Mouse (Mus musculus) forebrain, postnatal 0 days (tissue): Measurements from ENCODE around the gene Neurl4. TPM values are rescaled to one million over a fixed set of nuclear protein-coding genes. Genes with fewer than 3 reads are reported as not detected.
"Not testable (repeated sequence)": the region's sequence is repeated elsewhere in the genome, so short reads cannot be mapped to it uniquely, and the experiment has no call there.

Experiments
- ATAC-seq: fragments of 200-750 bp; cut with Nextera tagmentation; 2 replicates; pipeline ENCODE4 v1.8.0; 2017; ENCODE audit warnings: mild to moderate bottlenecking, moderate library complexity
- DNase-seq: peaks from one replicate; pipeline ENCODE4 v3.0.0-alpha.2; 2015
- H3K27ac ChIP-seq: fragments of 300-500 bp; sonication (generic); 2 replicates; pipeline ENCODE4 v1.5.1; 2014; ENCODE audit warnings: low read depth, mild to moderate bottlenecking, antibody characterized with exemption, low read length, moderate library complexity, mixed read lengths
- H3K27me3 ChIP-seq: fragments of 300-500 bp; sonication (generic); 2 replicates; pipeline ENCODE4 v1.6.1; 2014; ENCODE audit warnings: mild to moderate bottlenecking, low read length, mixed read lengths; ENCODE audit not compliant: insufficient read depth
- H3K36me3 ChIP-seq: fragments of 300-500 bp; sonication (generic); 2 replicates; pipeline ENCODE4 v1.6.1; 2014; ENCODE audit warnings: mild to moderate bottlenecking, moderate library complexity; ENCODE audit not compliant: insufficient read depth
- H3K4me1 ChIP-seq: fragments of 300-500 bp; sonication (generic); 2 replicates; pipeline ENCODE4 v1.6.1; 2014; ENCODE audit warnings: antibody characterized with exemption; ENCODE audit not compliant: insufficient read depth
- H3K4me2 ChIP-seq: fragments of 300-500 bp; sonication (generic); 2 replicates; pipeline ENCODE4 v1.6.1; 2014; ENCODE audit warnings: low read depth, mild to moderate bottlenecking, moderate library complexity
- H3K4me3 ChIP-seq: fragments of 300-500 bp; sonication (generic); 2 replicates; pipeline ENCODE4 v1.5.1; 2014; ENCODE audit warnings: low read depth, low read length, mixed read lengths
- H3K9ac ChIP-seq: fragments of 300-500 bp; sonication (generic); 2 replicates; pipeline ENCODE4 v1.6.1; 2014; ENCODE audit warnings: mild to moderate bottlenecking
- H3K9me3 ChIP-seq: fragments of 300-500 bp; sonication (generic); 2 replicates; pipeline ENCODE4 v1.6.1; 2016; ENCODE audit warnings: low read length
- CTCF ChIP-seq: sonication (generic); IDR thresholded peaks from 2 replicates; pipeline ENCODE4 v1.5.1; 2016; ENCODE audit warnings: antibody characterized with exemption, control low read depth, low read depth
- WGBS: fragments of 180-500 bp; shearing (Covaris S2); extraction: QIAGEN DNeasy Blood & Tissue Kit; methylation state at CpG from one replicate; pipeline ENCODE4 v1.1.7; 2014; 5-methylcytosine and 5-hydroxymethylcytosine counted together
- polyA plus RNA-seq: library from polyadenylated mRNA; unstranded; fragments of >200 nt; fragmentation: Nextera tagmentation; extraction: Ambion mirVana; gene quantifications from 2 replicates; pipeline ENCODE4 v1.2.1, GENCODE M21; 2015
- total RNA-seq: library from RNA; depleted of rRNA; stranded (reverse); fragments of >200 nt; gene quantifications from 2 replicates; pipeline ENCODE4 v1.2.3, GENCODE M21; 2014; rRNA removed

The Neurl4 gene
- total RNA-seq: 97.4 and 155 TPM in 2 replicates
- polyA plus RNA-seq: 15.6 and 18.2 TPM in 2 replicates

GRCm38 (mm10) chr11:69900471-69901405, at the start of gene Neurl4, which contains the start of gene 2810408A11Rik:
TSS of gene Neurl4 (plus strand) at chr11:69901072.
TSS of gene 2810408A11Rik (minus strand) at chr11:69900987.
- Histone ChIP-seq H3K4me3 (peak within 1 kb of the TSS; percentile 82), H3K27me3 (no peaks in the 10 kb centered on the region), H3K9me3 (no peaks in the 10 kb centered on the region), H3K4me1 (peaks cover 14% of the 10 kb centered on the region), H3K27ac (peak within 1 kb of the TSS; percentile 91), H3K4me2 (peak within 1 kb of the TSS; percentile 89), H3K36me3 (peaks cover 24% of the 10 kb centered on the region), H3K9ac (peak within 1 kb of the TSS; percentile 74)
- DNase-seq: peak; percentile 95
- no peak for TF ChIP-seq CTCF
- peak; percentile 94 for ATAC-seq
- under 1% methylated on average over 38 of the region's 38 CpGs for WGBS

- Histone ChIP-seq H3K4me3 (no peak overlapping the region), H3K36me3 (peaks cover 33% of the 10 kb centered on the region), H3K27me3 (peaks cover 9% of the 10 kb centered on the region; the same call in 1 of the 2 replicates), H3K9ac (no peak overlapping the region), H3K4me2 (no peak overlapping the region), H3K4me1 (no peaks in the 10 kb centered on the region), H3K27ac (no peak overlapping the region), H3K9me3 (no peaks in the 10 kb centered on the region)
- no peak for ATAC-seq
- no peak for TF ChIP-seq CTCF
- no peak for DNase-seq
- 73% methylated on average over 7 of the region's 7 CpGs for whole genome bisulfite sequencing
These were observed 46.9 kb upstream of the Neurl4 start for GRCm38 (mm10) chr11:69853994-69854393.

DNA sequence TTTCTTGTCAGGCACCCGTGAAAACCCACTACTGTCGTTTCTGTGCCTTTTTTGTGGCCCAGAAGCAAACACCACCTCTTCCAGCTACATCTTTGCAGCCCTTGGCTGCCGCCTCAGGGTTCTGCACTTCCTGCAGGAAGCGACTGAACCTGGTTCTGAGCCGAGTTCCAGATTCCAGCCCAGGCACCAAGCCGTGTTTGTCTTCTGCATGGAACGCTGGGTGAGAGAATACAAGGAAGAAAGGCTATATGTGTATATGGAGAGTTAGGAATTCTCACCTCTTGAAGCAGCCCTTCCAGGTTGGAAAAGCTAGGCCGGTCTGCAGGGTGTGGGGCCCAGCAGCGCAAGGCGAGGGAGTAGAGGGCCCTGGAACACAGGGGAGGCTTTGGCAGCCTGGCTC, 46.2 kb upstream of the Neurl4 start:
- WGBS: 86% methylated on average over 10 of the region's 10 CpGs
- DNase-seq (no peak), ATAC-seq (no peak)
- Histone ChIP-seq H3K27ac (no peak overlapping the region), H3K4me2 (no peak overlapping the region), H3K9ac (no peak overlapping the region), H3K27me3 (peaks cover 11% of the 10 kb centered on the region; the same call in 1 of the 2 replicates), H3K4me1 (no peaks in the 10 kb centered on the region), H3K4me3 (no peak overlapping the region), H3K36me3 (peaks cover 26% of the 10 kb centered on the region), H3K9me3 (no peaks in the 10 kb centered on the region)
- TF ChIP-seq CTCF: no peak

DNA sequence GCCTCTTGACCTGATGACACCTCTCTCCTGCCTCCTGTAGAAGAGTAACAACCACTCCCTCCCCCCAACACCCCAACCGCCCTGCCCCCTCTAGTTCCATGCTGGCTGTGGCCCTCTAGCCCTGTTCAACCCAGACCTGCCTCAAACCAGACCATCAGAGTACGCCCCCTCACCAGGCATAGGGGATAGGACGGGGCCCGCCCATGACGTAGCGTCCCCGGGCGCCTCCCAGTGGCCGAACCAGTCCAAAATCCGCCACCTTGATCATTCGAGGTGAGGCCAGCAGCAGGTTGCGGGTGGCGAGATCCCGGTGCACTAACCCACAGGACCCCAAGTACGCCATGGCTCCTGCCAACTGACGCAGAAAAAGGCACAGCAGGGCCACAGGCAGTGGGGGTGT, 45.5 kb upstream of the Neurl4 start:
- H3K27ac ChIP-seq: no peak overlapping the region
- H3K9me3 ChIP-seq: no peaks in the 10 kb centered on the region
- no peak overlapping the region for H3K4me3 ChIP-seq
- ATAC-seq (peak; percentile 54), DNase-seq (no peak)
- WGBS: 18% methylated on average over 16 of the region's 16 CpGs
- H3K27me3 ChIP-seq: peaks cover 11% of the 10 kb centered on the region; the same call in 1 of the 2 replicates
- H3K4me1 ChIP-seq: no peaks in the 10 kb centered on the region
- H3K36me3 ChIP-seq: peaks cover 20% of the 10 kb centered on the region
- H3K9ac ChIP-seq: no peak overlapping the region
- no peak overlapping the region for H3K4me2 ChIP-seq
- TF ChIP-seq CTCF: peak; percentile 53

DNA sequence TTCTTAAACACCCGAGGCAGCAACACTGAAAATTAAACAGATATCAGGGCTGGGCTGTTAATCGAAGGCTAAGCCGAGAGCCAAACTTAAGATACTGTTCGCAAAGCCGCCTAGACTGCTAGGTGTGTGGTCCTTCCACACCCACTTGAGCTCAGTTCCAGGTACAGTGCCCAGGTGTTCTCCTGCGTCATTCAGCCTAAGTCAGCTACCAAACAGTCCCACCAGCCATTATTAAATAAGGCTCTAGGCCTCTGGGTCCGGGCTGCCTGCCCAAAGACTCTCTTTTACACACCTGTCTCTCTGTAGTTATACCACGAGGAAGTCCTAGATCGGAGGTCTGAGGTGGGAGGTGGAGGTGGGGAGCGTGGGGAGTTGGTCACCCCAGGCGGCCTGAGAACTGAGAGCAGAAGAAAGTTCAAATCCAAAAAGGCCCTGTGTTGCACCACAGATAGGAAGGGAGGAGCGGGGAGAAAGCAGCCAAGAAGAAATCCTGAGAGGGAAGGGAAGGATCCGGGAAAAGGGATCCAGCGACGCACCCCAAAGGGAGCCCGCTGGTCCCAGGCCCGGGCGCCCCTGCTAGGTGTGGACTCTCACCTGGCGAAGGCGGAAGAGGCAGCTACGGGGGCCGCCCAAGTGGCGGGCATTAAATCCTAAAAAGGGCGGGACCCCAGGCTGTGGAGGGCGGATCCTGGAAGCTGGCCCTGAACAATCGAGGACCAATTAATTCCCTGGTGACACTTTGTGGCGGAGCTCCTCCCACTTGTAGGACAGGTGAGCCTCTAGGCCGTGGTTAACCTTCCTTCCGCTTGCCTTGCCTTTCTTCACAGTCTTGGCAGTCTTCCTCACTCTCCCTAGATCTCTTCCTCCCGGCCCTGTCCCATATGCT, 42.5 kb upstream of the Neurl4 start, which contains the start of gene Tnk1:
TSS of gene Tnk1 (minus strand) at position 618 of the 886 bp plus-strand sequence.
- Histone ChIP-seq H3K4me1 (no peaks in the 10 kb centered on the region), H3K27ac (no peak within 1 kb of the TSS), H3K27me3 (peaks cover 11% of the 10 kb centered on the region; the same call in 1 of the 2 replicates), H3K4me3 (no peak within 1 kb of the TSS), H3K9ac (no peak within 1 kb of the TSS), H3K4me2 (no peak within 1 kb of the TSS), H3K9me3 (no peaks in the 10 kb centered on the region), H3K36me3 (no peaks in the 10 kb centered on the region)
- no peak for ATAC-seq
- TF ChIP-seq CTCF: no peak
- 22% methylated on average over 30 of the region's 30 CpGs for WGBS
- no peak for DNase-seq

DNA sequence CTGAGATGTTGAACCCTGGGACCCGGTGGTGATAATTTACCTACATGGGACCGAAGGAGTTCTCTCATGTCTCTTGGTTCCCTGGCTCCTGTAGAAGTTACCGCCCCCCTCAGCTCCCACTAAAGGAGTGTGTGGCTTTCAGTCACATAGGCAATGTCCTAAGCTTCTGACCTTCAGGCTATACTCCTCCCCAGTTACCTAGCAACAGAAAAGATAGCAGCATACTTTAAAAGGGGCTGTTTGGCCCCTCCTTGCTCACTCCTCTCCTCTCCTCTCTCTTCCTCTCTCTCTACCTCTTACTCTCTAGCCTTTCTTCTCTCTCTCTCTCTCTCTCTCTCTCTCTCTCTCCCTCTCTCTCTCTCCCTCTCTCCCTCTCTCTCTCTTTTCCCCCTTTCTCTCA, 37.1 kb upstream of the Neurl4 start:
- H3K4me2 ChIP-seq, ATAC-seq, H3K9ac ChIP-seq, H3K27me3 ChIP-seq, H3K4me1 ChIP-seq, DNase-seq, H3K9me3 ChIP-seq, H3K27ac ChIP-seq, H3K4me3 ChIP-seq, H3K36me3 ChIP-seq: not testable (repeated sequence)
- 81% methylated on average over 3 of the region's 3 CpGs for WGBS
